Mouse (Mus musculus) spleen, adult 2 months (tissue): ENCODE data around the gene Klhl5.

ENCODE experiments used
- CTCF ChIP-seq: fragments of 200-500 bp; IDR thresholded peaks from 2 replicates; pipeline ENCODE4 v1.5.1; 2011; ENCODE audit warnings: mild to moderate bottlenecking, inconsistent platforms; ENCODE audit not compliant: insufficient read depth, insufficient read length, insufficient replicate concordance; ENCODE audit errors: extremely low read depth
- POLR2A ChIP-seq: fragments of 200-500 bp; IDR thresholded peaks from 2 replicates; pipeline ENCODE4 v1.6.1; 2011; ENCODE audit warnings: low read depth, low read length, inconsistent platforms

DNA sequence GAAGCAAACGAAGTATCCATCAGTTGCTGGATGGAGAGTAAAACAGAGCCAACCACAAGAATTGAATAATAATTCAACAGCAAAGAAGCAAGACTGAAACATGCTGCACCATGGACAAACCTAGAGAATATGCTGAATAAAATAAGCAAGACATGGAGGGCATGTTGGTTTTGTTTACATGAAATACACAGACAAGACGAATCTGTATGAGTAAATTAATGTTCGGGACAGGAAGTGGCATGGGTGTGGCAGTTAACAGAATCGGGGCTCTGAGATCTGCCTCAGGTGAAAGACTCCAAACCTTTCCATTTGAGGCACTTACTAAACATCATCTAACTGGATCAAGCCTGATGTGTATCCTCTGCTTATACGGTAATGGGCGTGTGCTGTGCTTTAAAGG lies 46.9 kb downstream of the Klhl5 start:
- TF ChIP-seq POLR2A, result no peak
- TF ChIP-seq CTCF, result no peak
